Mouse (Mus musculus) thymus, postnatal 10 days (tissue): ENCODE measurements at regions not wholly inside any gene's neighbourhood (a gene's known extent, or its start where the extent isn't known, plus 50 kb on each side); places are given as distances from the start of the nearest gene placed in this dataset.
A peak's percentile ranks its signal among the peaks of the same experiment; 100 is the strongest.

Source experiments
- DNase-seq, 2 experiments: peaks; one replicate each; pipeline ENCODE4 v3.0.0; 2021; ENCODE audit warnings: low spot score in 2 of 2

- DNase-seq, result no peak
Observed at GRCm38 (mm10) chr17:3248875-3249274, 77.5 kb upstream of the Tiam2 start.

DNA sequence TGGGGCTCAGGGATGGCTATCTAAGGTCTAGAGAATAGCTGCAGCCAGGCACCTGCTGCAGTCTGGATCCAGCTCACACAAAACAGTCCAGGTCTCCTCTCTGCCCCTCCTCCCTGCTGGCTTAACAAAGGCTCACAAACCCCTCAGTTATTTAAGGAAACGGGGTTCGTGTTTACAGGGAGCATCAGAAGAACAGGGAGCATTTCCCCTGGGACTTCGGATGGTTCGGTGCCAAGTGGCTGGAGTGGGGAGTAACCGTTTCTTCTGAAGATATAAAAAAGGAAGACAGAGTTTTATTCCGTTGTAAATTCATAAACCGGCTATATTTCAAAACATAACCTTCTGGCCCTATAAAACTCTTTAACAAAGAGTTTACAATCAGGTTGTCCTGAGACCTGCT lies 77.1 kb upstream of the Tiam2 start:
- no peak for DNase-seq

- no peak for DNase-seq
Observed at GRCm38 (mm10) chr17:3251176-3251575, 75.2 kb upstream of the Tiam2 start.

DNA sequence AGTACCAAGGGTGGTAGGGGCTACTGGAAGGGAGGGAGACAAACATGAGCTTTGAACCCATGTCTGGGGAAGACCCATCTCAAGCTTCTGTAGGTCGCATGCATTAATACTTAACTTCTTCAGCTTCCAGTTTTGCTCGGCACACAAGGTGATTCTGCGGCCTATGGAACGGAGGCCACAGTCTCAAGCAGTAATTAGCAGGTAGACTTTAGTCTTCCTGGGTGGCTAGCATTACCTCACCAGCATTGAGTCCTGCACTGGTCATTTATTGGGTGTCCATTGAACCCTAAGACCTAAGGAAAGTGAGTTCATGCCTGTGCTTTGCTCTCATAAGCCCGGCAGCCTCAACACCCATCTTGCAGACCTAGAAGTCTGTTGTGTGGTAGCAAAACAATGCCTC lies 74.4 kb upstream of the Tiam2 start:
- no peak for DNase-seq

GRCm38 (mm10) chr17:3253508-3254176 lies 72.7 kb upstream of the Tiam2 start:
- peak in 1 of 2 experiments; percentile 56 for DNase-seq

- no peak for DNase-seq
Observed at GRCm38 (mm10) chr17:3256765-3257164, 69.6 kb upstream of the Tiam2 start.

DNA sequence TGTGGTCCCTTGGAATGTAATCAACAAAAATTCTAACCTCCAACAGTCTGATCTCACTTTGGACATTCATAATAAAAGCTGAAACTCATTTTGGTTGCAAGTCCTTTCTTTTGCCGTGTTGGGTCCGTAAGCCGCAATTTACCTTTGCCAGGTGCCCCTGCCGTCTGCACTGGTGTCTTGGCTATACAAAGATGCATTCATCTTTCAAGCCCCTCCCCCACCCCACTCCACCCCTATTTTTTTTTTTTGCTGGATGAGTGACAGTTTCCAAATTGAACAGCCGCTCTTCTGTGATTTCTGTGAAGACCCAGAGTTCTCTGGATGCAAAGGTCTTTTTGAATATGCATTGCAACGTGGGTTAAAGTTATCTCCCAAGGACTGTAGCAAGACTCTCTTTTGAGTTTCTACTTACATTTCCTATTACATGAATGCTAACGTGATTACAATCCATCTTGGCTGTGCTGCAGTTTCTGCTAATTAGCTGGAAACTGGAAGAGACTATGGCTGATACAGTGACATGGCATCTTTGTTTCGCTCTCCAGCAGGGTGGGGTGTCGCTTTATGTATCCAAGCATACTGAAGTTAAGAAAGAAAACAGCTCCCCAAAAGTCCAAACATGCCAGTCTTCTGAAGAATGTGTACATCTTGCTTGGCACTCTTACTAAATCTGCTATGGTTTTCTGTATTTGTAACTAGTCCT lies 67.4 kb upstream of the Tiam2 start:
- no peak for DNase-seq

DNA sequence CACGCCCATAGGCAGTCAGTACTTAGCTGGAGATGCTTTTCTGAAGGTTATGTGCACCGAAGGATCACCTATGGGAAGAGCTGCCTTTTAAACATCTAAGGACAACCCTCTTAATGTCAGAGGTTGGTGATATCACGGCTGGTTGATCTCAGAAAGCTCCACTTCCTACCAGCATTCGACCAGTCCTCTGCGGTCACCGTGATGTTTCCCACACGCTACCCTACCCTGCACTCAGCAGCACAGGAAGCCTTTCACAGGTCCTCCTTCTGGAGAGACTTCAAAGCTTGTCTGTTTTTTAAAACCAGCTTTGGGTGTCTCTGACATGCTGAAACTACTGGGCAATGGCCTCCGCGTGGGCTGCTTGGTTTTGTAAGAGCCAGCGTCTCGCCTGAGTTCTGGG lies 65.6 kb upstream of the Tiam2 start:
- no peak for DNase-seq

DNA sequence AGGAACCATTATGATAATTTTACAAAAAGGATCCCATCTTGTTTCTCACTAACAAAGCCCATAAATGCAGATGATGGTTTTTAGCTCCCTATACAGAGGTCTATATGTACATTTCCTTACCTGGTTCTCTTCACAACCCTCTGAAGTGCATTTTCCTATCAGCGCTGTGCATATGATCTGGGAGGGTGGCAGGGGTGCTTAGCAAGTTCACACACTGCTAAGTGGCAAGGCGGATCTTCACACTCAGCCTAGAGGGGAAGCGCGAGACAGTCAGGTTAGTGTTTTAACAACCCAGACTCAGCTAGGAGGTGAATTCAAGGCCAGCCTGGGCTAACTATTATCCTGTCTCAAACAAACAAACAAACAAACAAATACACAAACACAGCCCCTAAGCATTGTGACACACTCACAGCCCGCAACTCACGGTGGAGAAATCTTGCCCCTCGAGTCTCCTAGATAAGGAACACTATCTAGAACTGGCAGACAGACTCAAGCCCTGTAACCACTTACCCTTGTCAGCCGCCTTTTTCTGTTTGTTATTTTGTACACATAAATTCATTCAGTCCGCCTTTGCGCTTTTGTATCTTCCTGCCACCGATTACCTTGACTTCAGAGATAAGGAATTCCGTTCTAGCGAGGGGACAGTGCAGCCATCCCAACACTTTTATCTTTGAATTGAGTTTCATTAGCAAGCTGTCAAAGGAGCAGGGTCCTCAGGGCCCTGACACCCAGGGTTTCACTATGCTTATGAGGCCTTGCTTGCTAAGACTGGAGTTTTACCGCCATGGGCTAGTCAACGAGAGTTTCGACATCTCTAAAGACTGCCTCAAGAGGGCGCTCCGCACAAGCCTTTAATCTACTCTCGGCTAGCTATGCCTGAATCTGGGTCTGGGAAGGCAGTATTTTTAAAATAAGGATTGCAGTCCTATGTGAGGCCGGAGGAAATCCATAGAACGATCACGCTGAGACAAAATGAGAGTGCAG lies 53.0 kb upstream of the Tiam2 start:
- DNase-seq, result peak; percentile 24 to 72

GRCm38 (mm10) chr17:3274449-3275285 lies 51.7 kb upstream of the Tiam2 start:
- DNase-seq, result no peak
